Mouse (Mus musculus): ENCODE data around the gene Syt5. TPM values are rescaled to one million over a fixed set of nuclear protein-coding genes. Genes with fewer than 3 reads are reported as not detected.
"Not testable (repeated sequence)": the region's sequence is repeated elsewhere in the genome, so short reads cannot be mapped to it uniquely, and the experiment has no call there.

The Syt5 gene
- polyA plus RNA-seq (2014; fragmentation: Nextera tagmentation; extraction: Ambion mirVana) = 0.77 and 1.3 TPM in 2 replicates

DNA sequence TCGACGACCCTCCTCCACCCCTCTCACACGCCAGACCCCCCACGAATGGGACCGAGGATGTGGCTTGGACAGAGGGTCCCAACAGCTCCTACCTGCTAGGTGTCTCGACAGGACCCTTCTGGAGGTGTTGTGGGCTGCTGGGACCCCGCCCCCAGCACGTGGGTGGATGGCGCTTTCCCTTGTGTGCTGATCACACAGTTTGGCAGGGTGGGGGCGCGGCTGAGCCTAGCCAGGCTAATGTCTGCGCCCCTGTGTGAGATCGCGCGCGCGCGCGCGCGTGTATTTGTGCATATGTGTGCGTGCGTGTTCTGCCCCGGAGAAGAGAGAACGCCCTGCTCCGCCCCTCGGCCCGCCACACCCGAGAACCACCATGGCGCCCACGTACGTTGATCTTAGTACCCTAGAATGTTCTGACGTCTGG is at the start of gene Syt5:
Gene Syt5, minus strand, starts transcription at position 321 of the 421 bp plus-strand sequence.
- 0 out of 2 replicates have a peak, but pooled peaks have one; percentile 18 for ATAC-seq (replicated peaks; ENCODE audit: insufficient number of reproducible peaks, low FRiP score, low TSS enrichment)
- Histone ChIP-seq H3K9ac (ENCODE audit: low read depth, low read length) (no peak within 1 kb of the TSS), H3K27ac (ENCODE audit: low read depth, low read length) (no peak within 1 kb of the TSS), H3K4me2 (peak within 1 kb of the TSS; percentile 61), H3K4me1 (ENCODE audit: control insufficient read depth, insufficient read depth, low read length) (peaks cover 10% of the 10 kb centered on the region), H3K9me3 (replicated peaks; ENCODE audit: control insufficient read depth, low read length) (no peaks in the 10 kb centered on the region), H3K36me3 (ENCODE audit: control insufficient read depth, insufficient read depth, low read length) (no peaks in the 10 kb centered on the region), H3K27me3 (ENCODE audit: control insufficient read depth, insufficient read depth, low read length) (peaks cover 13% of the 10 kb centered on the region), H3K4me3 (ENCODE audit: low read depth, low read length) (peak within 1 kb of the TSS; percentile 26)
- WGBS (ENCODE audit: insufficient replicate concordance) = 11% methylated on average over 33 of the region's 33 CpGs

DNA sequence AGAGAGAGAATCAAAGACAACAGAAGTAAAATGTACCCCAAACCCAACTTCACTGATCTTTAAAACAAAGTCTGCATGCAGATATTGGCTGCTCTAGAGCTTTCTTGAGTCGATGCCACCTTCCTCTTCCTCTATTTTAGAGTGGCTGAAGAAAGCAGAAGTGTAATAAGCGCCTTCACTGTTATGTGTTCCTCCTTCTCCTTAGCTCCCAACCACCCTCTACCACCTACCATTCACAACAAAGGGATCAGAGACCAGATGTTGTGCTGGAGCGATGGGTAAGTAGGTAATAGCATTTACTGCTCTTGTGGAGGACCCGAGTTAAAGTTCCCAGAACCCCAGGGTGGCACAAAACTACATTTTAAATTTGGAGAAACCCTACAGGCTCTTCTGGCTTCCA is 49.7 kb upstream of the Syt5 start:
- not testable (repeated sequence) for H3K4me3 ChIP-seq (ENCODE audit: low read depth, low read length); H3K36me3 ChIP-seq (ENCODE audit: control insufficient read depth, insufficient read depth, low read length); ATAC-seq (replicated peaks; ENCODE audit: insufficient number of reproducible peaks, low FRiP score, low TSS enrichment); H3K27ac ChIP-seq (ENCODE audit: low read depth, low read length); H3K4me1 ChIP-seq (ENCODE audit: control insufficient read depth, insufficient read depth, low read length); H3K9ac ChIP-seq (ENCODE audit: low read depth, low read length); H3K9me3 ChIP-seq (replicated peaks; ENCODE audit: control insufficient read depth, low read length); H3K4me2 ChIP-seq; H3K27me3 ChIP-seq (ENCODE audit: control insufficient read depth, insufficient read depth, low read length)
- 69% methylated on average over 4 of the region's 4 CpGs for WGBS (ENCODE audit: insufficient replicate concordance)

DNA sequence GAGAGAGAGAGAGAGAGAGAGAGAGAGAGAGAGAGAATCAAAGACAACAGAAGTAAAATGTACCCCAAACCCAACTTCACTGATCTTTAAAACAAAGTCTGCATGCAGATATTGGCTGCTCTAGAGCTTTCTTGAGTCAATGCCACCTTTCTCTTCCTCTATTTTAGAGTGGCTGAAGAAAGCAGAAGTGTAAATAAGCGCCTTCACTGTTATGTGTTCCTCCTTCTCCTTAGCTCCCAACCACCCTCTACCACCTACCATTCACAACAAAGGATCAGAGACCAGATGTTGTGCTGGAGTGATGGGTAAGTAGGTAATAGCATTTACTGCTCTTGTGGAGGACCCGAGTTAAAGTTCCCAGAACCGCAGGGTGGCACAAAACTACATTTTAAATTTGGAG is 34.1 kb upstream of the Syt5 start:
- not testable (repeated sequence) for H3K27ac ChIP-seq (ENCODE audit: low read depth, low read length); H3K27me3 ChIP-seq (ENCODE audit: control insufficient read depth, insufficient read depth, low read length); H3K4me3 ChIP-seq (ENCODE audit: low read depth, low read length); H3K36me3 ChIP-seq (ENCODE audit: control insufficient read depth, insufficient read depth, low read length); H3K4me2 ChIP-seq; H3K9me3 ChIP-seq (replicated peaks; ENCODE audit: control insufficient read depth, low read length); H3K9ac ChIP-seq (ENCODE audit: low read depth, low read length); ATAC-seq (replicated peaks; ENCODE audit: insufficient number of reproducible peaks, low FRiP score, low TSS enrichment); H3K4me1 ChIP-seq (ENCODE audit: control insufficient read depth, insufficient read depth, low read length)
- WGBS (ENCODE audit: insufficient replicate concordance) = 74% methylated on average over 3 of the region's 3 CpGs

DNA sequence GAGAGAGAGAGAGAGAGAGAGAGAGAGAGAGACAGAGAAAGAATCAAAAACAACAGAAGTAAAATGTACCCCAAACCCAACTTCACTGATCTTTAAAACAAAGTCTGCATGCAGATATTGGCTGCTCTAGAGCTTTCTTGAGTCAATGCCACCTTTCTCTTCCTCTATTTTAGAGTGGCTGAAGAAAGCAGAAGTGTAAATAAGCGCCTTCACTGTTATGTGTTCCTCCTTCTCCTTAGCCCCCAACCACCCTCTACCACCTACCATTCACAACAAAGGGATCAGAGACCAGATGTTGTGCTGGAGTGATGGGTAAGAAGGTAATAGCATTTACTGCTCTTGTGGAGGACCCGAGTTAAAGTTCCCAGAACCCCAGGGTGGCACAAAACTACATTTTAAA is 25.0 kb upstream of the Syt5 start:
- H3K4me3 ChIP-seq (ENCODE audit: low read depth, low read length); H3K9ac ChIP-seq (ENCODE audit: low read depth, low read length); H3K4me1 ChIP-seq (ENCODE audit: control insufficient read depth, insufficient read depth, low read length); H3K9me3 ChIP-seq (replicated peaks; ENCODE audit: control insufficient read depth, low read length); H3K27me3 ChIP-seq (ENCODE audit: control insufficient read depth, insufficient read depth, low read length); H3K4me2 ChIP-seq; H3K36me3 ChIP-seq (ENCODE audit: control insufficient read depth, insufficient read depth, low read length); H3K27ac ChIP-seq (ENCODE audit: low read depth, low read length); ATAC-seq (replicated peaks; ENCODE audit: insufficient number of reproducible peaks, low FRiP score, low TSS enrichment): not testable (repeated sequence)
- 48% methylated on average over 2 of the region's 2 CpGs for WGBS (ENCODE audit: insufficient replicate concordance)

DNA sequence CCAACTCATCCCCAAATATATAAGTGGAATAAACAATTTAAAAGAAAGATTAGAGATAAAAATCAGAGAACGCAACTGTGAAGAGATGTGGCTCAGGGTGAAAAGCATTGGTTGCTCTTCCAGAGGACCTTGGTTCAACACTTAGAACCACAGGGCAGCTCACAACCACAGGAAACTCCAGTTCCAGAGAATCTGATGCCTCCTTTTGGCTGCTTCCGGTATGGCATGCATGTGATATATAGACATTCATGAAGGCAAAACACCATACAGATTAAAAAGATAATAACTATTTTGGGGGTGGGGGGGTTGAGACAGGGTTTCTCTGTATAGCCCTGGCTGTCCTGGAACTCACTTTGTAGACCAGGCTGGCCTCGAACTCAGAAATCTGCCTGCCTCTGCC is 15.3 kb upstream of the Syt5 start:
- ATAC-seq (replicated peaks; ENCODE audit: insufficient number of reproducible peaks, low FRiP score, low TSS enrichment) = no peak
- H3K4me3 ChIP-seq (ENCODE audit: low read depth, low read length) = no peak overlapping the region
- no peak overlapping the region for H3K27ac ChIP-seq (ENCODE audit: low read depth, low read length)
- H3K36me3 ChIP-seq (ENCODE audit: control insufficient read depth, insufficient read depth, low read length) = no peaks in the 10 kb centered on the region
- no peaks in the 10 kb centered on the region for H3K9me3 ChIP-seq (replicated peaks; ENCODE audit: control insufficient read depth, low read length)
- H3K4me2 ChIP-seq = no peak overlapping the region
- no peaks in the 10 kb centered on the region for H3K27me3 ChIP-seq (ENCODE audit: control insufficient read depth, insufficient read depth, low read length)
- 84% methylated on average over 3 of the region's 3 CpGs for WGBS (ENCODE audit: insufficient replicate concordance)
- H3K4me1 ChIP-seq (ENCODE audit: control insufficient read depth, insufficient read depth, low read length) = no peaks in the 10 kb centered on the region
- H3K9ac ChIP-seq (ENCODE audit: low read depth, low read length) = no peak overlapping the region

DNA sequence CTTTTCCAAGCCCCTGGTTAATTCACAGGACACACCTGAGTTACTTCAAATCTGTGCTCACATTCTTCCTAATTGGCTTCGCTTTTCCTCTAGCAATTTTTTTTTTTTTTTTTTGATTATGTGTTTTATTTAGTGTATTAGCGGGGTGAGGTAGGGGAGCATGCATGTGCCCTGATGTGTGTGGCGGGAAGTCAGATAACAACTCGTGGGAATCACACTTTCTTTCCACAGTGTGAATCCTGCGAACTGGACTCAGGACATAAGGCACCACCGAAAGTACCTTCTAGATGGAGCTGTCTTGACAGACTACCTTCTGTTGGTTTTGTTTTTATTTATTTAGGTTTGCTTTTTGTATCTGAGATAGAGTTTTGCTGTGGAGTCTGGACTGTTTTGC is 9.8 kb upstream of the Syt5 start:
- Histone ChIP-seq H3K27me3 (ENCODE audit: control insufficient read depth, insufficient read depth, low read length) (0 out of 2 replicates have a peak, but pooled peaks cover 5% of the 10 kb centered on the region), H3K36me3 (ENCODE audit: control insufficient read depth, insufficient read depth, low read length) (no peaks in the 10 kb centered on the region), H3K4me1 (ENCODE audit: control insufficient read depth, insufficient read depth, low read length) (no peaks in the 10 kb centered on the region), H3K27ac (ENCODE audit: low read depth, low read length) (no peak overlapping the region), H3K4me3 (ENCODE audit: low read depth, low read length) (no peak overlapping the region), H3K4me2 (no peak overlapping the region), H3K9ac (ENCODE audit: low read depth, low read length) (no peak overlapping the region), H3K9me3 (replicated peaks; ENCODE audit: control insufficient read depth, low read length) (no peaks in the 10 kb centered on the region)
- WGBS (ENCODE audit: insufficient replicate concordance) = 59% methylated on average over 6 of the region's 6 CpGs
- no peak for ATAC-seq (replicated peaks; ENCODE audit: insufficient number of reproducible peaks, low FRiP score, low TSS enrichment)

DNA sequence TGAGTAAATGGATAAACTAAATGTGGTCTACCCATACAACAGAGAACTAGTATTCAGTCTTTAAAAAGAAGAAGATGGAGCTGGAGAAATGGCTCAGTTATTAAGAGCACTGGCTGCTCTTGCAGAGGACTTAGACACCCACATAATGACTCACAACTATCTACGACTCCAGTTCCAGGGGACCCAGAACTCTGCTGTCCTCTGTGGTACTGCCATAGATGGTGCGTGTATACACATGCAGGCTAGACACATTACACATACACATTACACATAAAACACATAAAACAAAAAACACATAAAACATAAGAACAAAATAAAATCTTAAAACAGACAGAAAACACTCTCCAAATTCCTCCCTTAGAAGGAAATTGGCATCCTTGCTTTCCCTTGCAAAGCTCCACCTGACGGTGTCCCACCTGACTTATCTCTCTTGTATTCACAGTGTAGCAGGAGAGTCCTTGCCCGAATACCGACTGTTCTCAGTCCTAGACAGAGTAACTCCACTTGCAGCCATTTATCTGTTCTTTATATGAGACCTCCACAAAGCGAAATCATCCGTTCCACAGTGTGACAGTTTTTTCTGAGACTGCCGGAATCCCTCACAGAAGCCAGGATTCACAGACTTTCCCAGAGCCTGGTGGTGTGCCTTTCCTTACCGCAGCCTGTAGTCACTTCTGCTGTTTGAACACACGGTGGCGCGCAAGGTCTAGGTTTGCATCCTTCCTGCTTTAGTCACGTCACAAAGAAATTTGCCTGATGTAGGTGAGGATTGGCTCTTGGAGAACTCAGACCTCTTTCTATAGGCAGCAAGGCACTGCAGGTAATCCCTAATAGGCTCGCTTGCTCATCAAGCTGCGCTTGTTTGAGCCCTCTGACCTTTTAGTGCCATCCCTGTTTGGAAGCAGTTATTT is 9.2 kb upstream of the Syt5 start:
- Histone ChIP-seq H3K9me3 (replicated peaks; ENCODE audit: control insufficient read depth, low read length) (no peaks in the 10 kb centered on the region), H3K27me3 (ENCODE audit: control insufficient read depth, insufficient read depth, low read length) (0 out of 2 replicates have a peak, but pooled peaks cover 5% of the 10 kb centered on the region), H3K4me2 (no peak overlapping the region), H3K36me3 (ENCODE audit: control insufficient read depth, insufficient read depth, low read length) (no peaks in the 10 kb centered on the region), H3K4me1 (ENCODE audit: control insufficient read depth, insufficient read depth, low read length) (no peaks in the 10 kb centered on the region), H3K4me3 (ENCODE audit: low read depth, low read length) (no peak overlapping the region), H3K27ac (ENCODE audit: low read depth, low read length) (no peak overlapping the region), H3K9ac (ENCODE audit: low read depth, low read length) (no peak overlapping the region)
- peak; percentile 39; the same call in 1 of the 2 replicates for ATAC-seq (replicated peaks; ENCODE audit: insufficient number of reproducible peaks, low FRiP score, low TSS enrichment)
- WGBS (ENCODE audit: insufficient replicate concordance) = 21% methylated on average over 15 of the region's 15 CpGs

DNA sequence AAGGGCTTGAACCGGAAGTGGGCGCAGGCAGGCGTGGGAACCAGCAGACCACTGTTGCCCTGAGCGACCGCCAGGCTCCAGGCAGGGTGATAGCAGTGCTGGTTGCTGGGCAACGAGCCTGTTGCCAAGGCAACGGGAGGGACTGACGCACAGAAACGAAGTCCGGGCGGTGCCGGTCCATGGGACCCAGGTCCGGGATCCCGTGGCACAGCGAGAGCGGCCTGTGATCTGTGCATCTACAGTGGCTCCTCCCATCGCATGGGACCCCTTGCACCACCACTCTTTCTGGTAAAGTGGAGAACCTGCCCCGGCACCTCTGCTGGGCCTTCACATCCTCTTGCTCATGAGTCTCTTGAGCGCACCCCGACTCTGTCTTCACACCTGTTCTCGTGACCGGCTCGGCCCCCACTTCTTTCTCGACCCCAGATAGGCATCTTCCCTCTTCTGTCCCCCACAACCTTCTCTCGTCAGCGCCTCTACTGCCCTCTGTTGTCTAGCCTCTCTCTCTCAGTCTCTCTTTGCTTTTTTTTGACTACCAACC is 680 bp downstream of the Syt5 start:
- Histone ChIP-seq H3K4me2 (peak overlapping the region; percentile 61), H3K27ac (ENCODE audit: low read depth, low read length) (no peak overlapping the region), H3K27me3 (ENCODE audit: control insufficient read depth, insufficient read depth, low read length) (peaks cover 13% of the 10 kb centered on the region), H3K4me1 (ENCODE audit: control insufficient read depth, insufficient read depth, low read length) (peaks cover 10% of the 10 kb centered on the region), H3K36me3 (ENCODE audit: control insufficient read depth, insufficient read depth, low read length) (no peaks in the 10 kb centered on the region), H3K4me3 (ENCODE audit: low read depth, low read length) (peak overlapping the region; percentile 26), H3K9me3 (replicated peaks; ENCODE audit: control insufficient read depth, low read length) (no peaks in the 10 kb centered on the region), H3K9ac (ENCODE audit: low read depth, low read length) (no peak overlapping the region)
- peak; percentile 68; the same call in 1 of the 2 replicates for ATAC-seq (replicated peaks; ENCODE audit: insufficient number of reproducible peaks, low FRiP score, low TSS enrichment)
- WGBS (ENCODE audit: insufficient replicate concordance) = 4% methylated on average over 26 of the region's 26 CpGs

All from heart, embryonic 11.5 days (tissue).